Mouse (Mus musculus) neural tube, embryonic 10.5 days (tissue): ENCODE results near the gene Gm37240.

Experiments used
- DNase-seq: peaks from one replicate; pipeline ENCODE4 v3.0.0-alpha.2; 2017; ENCODE audit warnings: low spot score; ENCODE audit errors: extremely low spot score

The Gm37240 gene

GRCm38 (mm10) chr3:85104301-85104700, 783.0 kb downstream of the Gm37240 start:
- no peak for DNase-seq

DNA sequence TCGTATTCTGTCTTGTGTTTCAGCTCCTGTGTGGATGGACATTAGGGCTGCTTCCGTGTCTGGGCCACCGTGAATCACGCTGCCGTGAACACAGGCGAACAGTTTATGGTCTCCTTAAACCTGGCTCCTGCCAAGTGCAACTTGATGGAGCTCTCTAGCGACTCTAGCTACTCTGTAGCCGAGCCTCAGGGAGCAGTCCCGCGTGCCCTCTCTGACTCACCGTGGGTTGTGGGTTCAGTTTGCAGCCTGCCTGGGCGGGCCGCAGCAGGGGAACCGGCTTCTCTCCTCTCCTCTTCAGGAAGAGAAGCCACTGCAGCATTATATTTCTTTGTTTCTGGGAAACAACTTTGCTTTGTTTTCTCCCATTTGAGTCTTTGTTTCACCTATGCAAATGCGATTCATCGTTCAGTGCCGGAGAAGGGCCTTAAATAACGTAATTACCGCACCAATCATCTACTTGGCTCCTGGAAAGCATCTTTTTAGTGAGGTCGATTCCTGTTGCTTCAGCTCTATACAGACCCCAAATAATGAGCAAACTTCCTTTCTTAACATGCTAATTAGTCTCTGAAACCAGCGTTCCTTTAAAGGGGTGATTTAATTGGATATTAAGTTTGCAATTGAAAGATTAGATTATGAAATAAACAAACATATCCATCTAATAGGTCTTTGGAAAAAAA, 806.3 kb downstream of the Gm37240 start:
- DNase-seq: no peak

- no peak for DNase-seq
These were observed 823.2 kb downstream of the Gm37240 start for GRCm38 (mm10) chr3:85064113-85064512.

- DNase-seq: no peak
These were observed 827.2 kb downstream of the Gm37240 start for GRCm38 (mm10) chr3:85060153-85060552.

GRCm38 (mm10) chr3:85057245-85057644, 830.1 kb downstream of the Gm37240 start:
- no peak for DNase-seq

DNA sequence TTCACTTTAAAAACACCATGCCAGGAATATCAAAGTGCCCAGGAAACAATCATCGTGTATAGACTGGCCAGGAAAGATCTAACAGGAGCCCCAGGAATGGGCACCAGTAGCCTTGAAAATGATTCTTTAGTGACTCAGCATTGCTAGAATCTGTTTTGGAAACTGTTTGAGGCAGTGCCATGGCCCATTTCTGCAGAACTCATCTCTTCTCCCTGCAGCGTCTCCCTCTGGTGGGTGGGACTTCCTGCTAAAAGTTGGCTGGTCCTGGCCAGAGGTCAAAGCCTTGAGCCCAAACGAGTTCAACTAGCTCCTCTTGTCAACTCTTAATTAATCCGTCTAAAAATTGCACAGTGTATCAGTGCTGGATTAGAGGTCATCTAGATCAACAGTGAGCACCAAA, 833.8 kb downstream of the Gm37240 start:
- DNase-seq: no peak

DNA sequence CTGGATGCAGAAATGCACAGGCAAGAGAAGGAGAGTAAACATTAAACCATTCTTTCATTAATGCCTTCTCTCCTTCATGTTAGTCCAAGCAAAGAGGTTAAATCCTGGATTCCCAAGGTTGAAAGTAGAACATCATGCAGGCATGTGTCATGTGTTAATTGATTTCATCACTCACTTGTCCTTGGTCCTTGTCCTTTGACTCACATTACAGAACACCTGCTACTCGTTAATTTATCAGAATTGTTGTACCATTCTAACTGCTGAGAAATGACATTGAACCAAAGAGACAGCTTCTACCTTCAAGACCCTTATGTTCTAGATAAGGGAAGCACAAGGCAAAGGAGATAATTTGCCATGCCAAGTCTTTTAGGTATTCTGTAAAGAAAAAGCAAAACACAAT, 835.1 kb downstream of the Gm37240 start:
- DNase-seq: no peak

- DNase-seq: no peak
These were observed 838.7 kb downstream of the Gm37240 start for GRCm38 (mm10) chr3:85048569-85048968.

DNA sequence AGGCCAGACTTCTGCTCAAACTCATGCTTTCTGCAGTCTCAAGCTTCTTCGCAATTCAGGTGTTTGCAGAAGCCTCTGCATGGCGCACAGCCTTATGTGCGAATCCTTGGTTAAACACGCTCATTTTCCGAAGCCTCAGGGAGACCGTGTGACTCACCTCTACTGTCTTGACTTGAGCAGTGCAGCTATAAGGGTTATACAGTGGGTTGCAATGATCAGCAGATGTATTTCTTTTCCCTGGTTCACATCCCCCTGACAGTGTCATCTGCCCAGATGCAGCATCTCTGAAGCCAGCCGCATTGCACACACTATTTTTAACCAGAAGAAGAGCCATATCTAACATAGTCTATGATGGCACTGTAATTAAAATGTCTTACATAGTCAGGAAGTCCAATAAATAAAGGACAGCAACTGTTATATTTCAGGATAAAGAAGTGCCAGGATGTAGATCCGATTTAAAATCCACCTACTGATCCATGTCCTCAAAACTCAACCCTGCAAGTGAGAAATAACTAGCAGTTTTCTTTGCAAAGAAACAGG, 843.6 kb downstream of the Gm37240 start:
- no peak for DNase-seq

GRCm38 (mm10) chr3:85042126-85042525, 845.2 kb downstream of the Gm37240 start:
- DNase-seq: no peak

GRCm38 (mm10) chr3:85029141-85029540, 858.2 kb downstream of the Gm37240 start:
- DNase-seq: no peak

- no peak for DNase-seq
These were observed 862.3 kb downstream of the Gm37240 start for GRCm38 (mm10) chr3:85024817-85025705.

GRCm38 (mm10) chr3:85024237-85024636, 863.1 kb downstream of the Gm37240 start:
- DNase-seq: no peak

GRCm38 (mm10) chr3:85022800-85023199, 864.5 kb downstream of the Gm37240 start:
- no peak for DNase-seq

DNA sequence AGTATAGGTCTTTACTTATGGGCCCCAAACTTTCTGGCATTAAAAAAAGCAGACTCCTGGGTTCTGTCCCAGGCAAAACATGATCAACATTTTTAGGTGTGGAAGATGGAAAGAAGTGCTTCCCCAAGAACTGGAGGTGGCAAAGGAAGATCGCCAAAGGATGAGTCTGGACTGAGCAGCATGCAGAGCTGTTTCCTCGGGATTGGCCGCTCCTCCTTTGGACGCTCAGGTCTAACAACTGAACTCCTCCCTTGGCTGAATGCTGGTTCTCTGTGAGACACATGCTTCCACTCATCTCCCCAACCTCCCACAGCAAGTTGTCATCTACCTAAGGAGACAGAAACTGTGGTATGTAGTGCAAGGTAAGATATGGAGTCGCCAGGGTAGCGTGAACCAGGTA, 865.5 kb downstream of the Gm37240 start:
- DNase-seq: no peak

- DNase-seq: no peak
These were observed 867.2 kb downstream of the Gm37240 start for GRCm38 (mm10) chr3:85020137-85020536.

GRCm38 (mm10) chr3:85015667-85016066, 871.7 kb downstream of the Gm37240 start:
- no peak for DNase-seq

DNA sequence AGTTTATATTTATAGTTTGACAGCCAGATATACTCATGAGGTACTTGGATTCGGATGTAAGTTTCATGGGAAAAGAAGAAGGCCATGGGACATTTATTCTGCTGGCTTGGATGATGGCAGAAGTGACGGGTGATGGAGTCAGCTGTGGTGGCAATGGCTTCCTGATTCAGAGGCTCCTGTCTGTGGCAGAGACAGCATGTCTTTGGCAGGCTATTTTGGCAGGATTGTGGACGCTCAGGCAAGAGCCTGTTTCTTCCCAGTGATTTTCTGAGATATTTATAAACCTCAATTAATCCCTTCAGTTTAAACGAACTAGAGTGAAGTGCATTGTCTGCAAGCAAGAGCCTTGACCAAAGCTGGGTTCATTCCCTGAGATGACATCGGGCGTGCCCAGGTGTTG, 874.4 kb downstream of the Gm37240 start:
- no peak for DNase-seq

DNA sequence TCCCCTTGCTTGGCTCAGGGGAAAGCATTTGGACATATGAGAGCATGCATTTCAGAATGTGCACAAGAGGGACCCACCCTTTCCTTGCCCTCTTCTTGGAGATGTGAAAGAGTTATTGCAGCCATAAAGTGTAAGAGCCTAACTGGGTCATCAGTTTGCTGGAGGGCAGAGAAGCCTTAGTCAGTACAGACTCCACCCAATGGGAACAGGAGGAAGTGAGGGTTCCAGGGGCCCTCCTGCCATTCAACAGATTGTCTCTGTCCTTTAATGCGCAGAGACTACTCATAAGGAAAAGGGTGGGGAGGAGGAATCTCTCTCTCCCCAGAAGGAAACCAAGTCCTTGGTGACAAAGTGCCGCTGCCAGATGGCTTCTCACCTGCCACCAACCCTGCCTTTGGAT, 882.1 kb downstream of the Gm37240 start:
- DNase-seq: no peak

GRCm38 (mm10) chr3:84988880-84989279, 898.4 kb downstream of the Gm37240 start:
- DNase-seq: no peak

- no peak for DNase-seq
These were observed 902.1 kb downstream of the Gm37240 start for GRCm38 (mm10) chr3:84985121-84985625.

GRCm38 (mm10) chr3:84982688-84983087, 904.6 kb downstream of the Gm37240 start:
- DNase-seq: no peak
